Mouse (Mus musculus) intestine, postnatal 0 days (tissue): ENCODE data around the gene Degs2. TPM values are rescaled to one million over a fixed set of nuclear protein-coding genes. Genes with fewer than 3 reads are reported as not detected.

Experiments used
- ATAC-seq: fragments of 200-750 bp; cut with Nextera tagmentation; 2 replicates; pipeline ENCODE4 v1.8.0; 2017; ENCODE audit warnings: mild to moderate bottlenecking, moderate TSS enrichment, moderate library complexity
- H3K27ac ChIP-seq: fragments of 300-500 bp; sonication (generic); 2 replicates; pipeline ENCODE4 v1.5.1; 2014; ENCODE audit warnings: mild to moderate bottlenecking, low read depth, low read length, moderate library complexity
- H3K27me3 ChIP-seq: fragments of 300-500 bp; sonication (generic); replicated peaks from 2 replicates; pipeline ENCODE4 v1.6.1; 2014; ENCODE audit warnings: low read length, mixed read lengths; ENCODE audit not compliant: control insufficient read depth, insufficient read depth
- H3K36me3 ChIP-seq: fragments of 300-500 bp; sonication (generic); 2 replicates; pipeline ENCODE4 v1.6.1; 2014; ENCODE audit warnings: mild to moderate bottlenecking, moderate library complexity; ENCODE audit not compliant: control insufficient read depth, insufficient read depth
- H3K4me1 ChIP-seq: fragments of 300-500 bp; sonication (generic); replicated peaks from 2 replicates; pipeline ENCODE4 v1.6.1; 2014; ENCODE audit warnings: antibody characterized with exemption, low read length, mixed read lengths; ENCODE audit not compliant: control insufficient read depth, insufficient read depth
- H3K4me2 ChIP-seq: fragments of 300-500 bp; sonication (generic); replicated peaks from 2 replicates; pipeline ENCODE4 v1.6.1; 2014; ENCODE audit warnings: low read depth, mild to moderate bottlenecking, moderate library complexity
- H3K4me3 ChIP-seq: fragments of 300-500 bp; sonication (generic); 2 replicates; pipeline ENCODE4 v1.5.1; 2014; ENCODE audit warnings: low read depth, low read length
- H3K9ac ChIP-seq: fragments of 300-500 bp; sonication (generic); 2 replicates; pipeline ENCODE4 v1.6.1; 2014; ENCODE audit warnings: mild to moderate bottlenecking, low read depth, low read length
- H3K9me3 ChIP-seq: fragments of 300-500 bp; sonication (generic); 2 replicates; pipeline ENCODE4 v1.6.1; 2016; ENCODE audit warnings: mixed run types; ENCODE audit not compliant: control insufficient read depth
- CTCF ChIP-seq: sonication (generic); IDR thresholded peaks from 2 replicates; pipeline ENCODE4 v1.5.1; 2016; ENCODE audit warnings: low read depth, mild to moderate bottlenecking, control low read depth, antibody characterized with exemption, moderate library complexity
- WGBS: fragments of 180-500 bp; shearing (Covaris S2); extraction: QIAGEN DNeasy Blood & Tissue Kit; methylation state at CpG from one replicate; pipeline ENCODE4 v1.1.7; 2014; 5-methylcytosine and 5-hydroxymethylcytosine counted together
- polyA plus RNA-seq: library from polyadenylated mRNA; unstranded; fragments of >200 nt; fragmentation: Nextera tagmentation; extraction: Ambion mirVana; gene quantifications from 2 replicates; pipeline ENCODE4 v1.2.1, GENCODE M21; 2015

Degs2 gene
- polyA plus RNA-seq, 1 experiment from 2014 or later = 273 TPM

DNA sequence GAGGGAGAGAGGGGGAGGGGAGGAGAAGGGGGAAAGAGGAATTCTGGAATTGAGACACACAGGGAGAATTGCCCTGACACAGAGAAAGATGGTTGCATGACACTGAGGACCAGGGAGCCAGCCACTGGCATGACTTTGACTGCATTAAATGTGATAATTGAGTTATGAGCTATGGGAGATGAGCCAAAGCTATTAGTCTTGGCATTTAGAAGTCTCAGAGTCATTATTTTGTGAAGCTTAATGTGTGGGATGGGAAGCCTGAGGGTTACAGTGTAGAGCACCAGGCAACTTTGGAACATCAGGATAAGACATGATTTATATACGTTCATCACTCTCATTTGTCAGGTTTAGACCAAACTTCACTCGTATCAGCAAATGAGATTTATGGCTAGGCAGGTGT lies 39.4 kb upstream of the Degs2 start:
- no peaks in the 10 kb centered on the region for H3K36me3 ChIP-seq
- ATAC-seq = no peak

DNA sequence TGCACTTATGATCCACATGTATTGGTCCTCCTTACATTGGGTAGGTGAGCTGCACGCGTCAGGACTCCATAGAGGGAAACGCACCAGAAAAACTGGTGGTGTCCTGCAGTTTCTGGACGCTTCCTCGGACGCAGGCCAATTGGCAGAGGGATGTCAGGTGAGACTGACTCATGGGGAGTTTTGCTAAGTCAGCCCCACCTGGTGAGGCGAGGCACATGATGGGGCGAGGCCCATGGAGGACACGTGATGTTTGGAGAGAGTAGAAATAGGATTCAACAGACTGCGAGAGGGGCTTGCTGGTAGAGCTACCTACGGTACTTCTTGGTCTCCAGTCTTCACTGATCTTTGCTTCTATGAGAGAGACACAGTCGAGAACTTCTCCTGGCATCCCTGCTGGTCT lies 36.6 kb upstream of the Degs2 start:
- Histone ChIP-seq H3K4me1 (no peaks in the 10 kb centered on the region), H3K4me2 (no peak overlapping the region), H3K9ac (no peak overlapping the region), H3K4me3 (no peak overlapping the region), H3K36me3 (no peaks in the 10 kb centered on the region), H3K27ac (no peak overlapping the region), H3K9me3 (no peaks in the 10 kb centered on the region), H3K27me3 (no peaks in the 10 kb centered on the region)
- no peak for ATAC-seq
- TF ChIP-seq CTCF = no peak
- 83% methylated on average over 12 of the region's 12 CpGs for WGBS

More for the DNA sequence above, 39.4 kb upstream of the Degs2 start:
- no peaks in the 10 kb centered on the region for H3K4me1 ChIP-seq
- H3K9me3 ChIP-seq = no peaks in the 10 kb centered on the region
- 32% methylated on average over 2 of the region's 2 CpGs for WGBS
- TF ChIP-seq CTCF = no peak
- no peak overlapping the region for H3K9ac ChIP-seq
- no peak overlapping the region for H3K27ac ChIP-seq
- H3K4me2 ChIP-seq = no peak overlapping the region
- no peak overlapping the region for H3K4me3 ChIP-seq
- H3K27me3 ChIP-seq = no peaks in the 10 kb centered on the region

DNA sequence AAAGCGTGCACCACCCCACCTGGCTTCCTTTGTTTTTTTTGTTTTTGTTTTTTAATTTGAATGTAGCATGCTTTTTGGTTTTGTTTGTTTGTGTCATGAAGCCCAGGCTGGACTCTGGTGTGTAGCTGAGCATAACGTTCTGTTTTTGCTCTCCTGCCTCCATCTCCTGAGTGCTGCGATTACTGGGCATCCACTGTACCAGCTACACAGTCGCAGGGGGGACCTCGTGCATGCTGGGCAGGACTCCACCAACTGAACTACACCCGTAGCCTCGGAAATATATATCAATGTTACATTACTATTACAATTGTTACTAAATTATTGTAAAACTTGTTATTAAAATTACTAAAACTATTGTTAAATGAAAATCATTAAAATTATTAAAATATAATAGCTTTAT lies 35.7 kb upstream of the Degs2 start:
- Histone ChIP-seq H3K4me2 (no peak overlapping the region), H3K4me1 (no peaks in the 10 kb centered on the region), H3K4me3 (no peak overlapping the region), H3K27me3 (no peaks in the 10 kb centered on the region), H3K36me3 (no peaks in the 10 kb centered on the region), H3K9me3 (no peaks in the 10 kb centered on the region), H3K9ac (no peak overlapping the region), H3K27ac (no peak overlapping the region)
- no peak for TF ChIP-seq CTCF
- 94% methylated on average over 7 of the region's 7 CpGs for WGBS
- ATAC-seq = no peak

DNA sequence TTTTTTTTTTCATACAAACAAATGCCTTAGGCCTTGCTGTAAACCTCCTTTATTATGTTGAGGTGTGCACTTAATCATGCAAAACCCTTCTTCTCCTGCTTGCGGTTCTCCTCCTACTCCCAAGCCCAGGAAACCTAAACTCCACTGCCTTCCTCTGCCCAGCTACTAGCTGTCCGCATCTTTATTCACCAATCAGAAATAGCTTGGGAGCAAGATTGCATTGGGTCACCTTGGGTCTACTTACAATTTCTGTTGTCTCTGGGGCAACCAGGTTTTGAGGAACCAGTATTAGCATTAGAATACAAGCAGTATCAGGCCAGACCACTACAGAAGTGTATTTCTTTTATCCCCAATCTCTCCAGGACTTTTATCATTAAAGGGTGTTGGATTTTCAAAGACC lies 32.3 kb upstream of the Degs2 start:
- no peaks in the 10 kb centered on the region for H3K36me3 ChIP-seq
- TF ChIP-seq CTCF = no peak
- no peaks in the 10 kb centered on the region for H3K4me1 ChIP-seq
- H3K27me3 ChIP-seq = no peaks in the 10 kb centered on the region
- no peak overlapping the region for H3K4me3 ChIP-seq
- no peak overlapping the region for H3K27ac ChIP-seq
- H3K9ac ChIP-seq = no peak overlapping the region
- no peak overlapping the region for H3K4me2 ChIP-seq
- no peaks in the 10 kb centered on the region for H3K9me3 ChIP-seq
- no peak for ATAC-seq
- WGBS = 89% methylated on average over 2 of the region's 2 CpGs

DNA sequence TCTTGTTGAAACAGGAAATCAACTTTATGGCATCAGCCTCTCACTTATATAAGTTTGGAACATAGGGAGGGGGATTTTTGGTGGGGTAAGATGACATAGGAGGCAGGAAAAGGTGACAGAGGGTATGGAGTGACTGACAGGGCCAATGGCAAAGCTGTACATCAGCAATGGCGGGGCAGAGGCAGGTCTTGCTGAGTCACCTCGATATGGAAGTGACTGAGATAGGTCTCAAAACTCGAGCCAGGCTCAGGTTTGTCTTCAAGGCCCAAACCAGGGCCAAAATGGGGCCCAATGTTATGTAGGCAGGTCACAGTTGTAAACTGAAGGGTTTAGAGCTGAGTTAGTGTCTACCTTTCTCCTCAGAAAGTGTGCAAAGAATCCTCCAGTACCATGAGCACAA lies 21.7 kb upstream of the Degs2 start:
- no peak overlapping the region for H3K4me2 ChIP-seq
- no peak for ATAC-seq
- no peaks in the 10 kb centered on the region for H3K36me3 ChIP-seq
- H3K4me1 ChIP-seq = no peaks in the 10 kb centered on the region
- WGBS = 77% methylated on average over 3 of the region's 3 CpGs
- no peak overlapping the region for H3K27ac ChIP-seq
- no peaks in the 10 kb centered on the region for H3K9me3 ChIP-seq
- no peak overlapping the region for H3K4me3 ChIP-seq
- no peaks in the 10 kb centered on the region for H3K27me3 ChIP-seq
- no peak for TF ChIP-seq CTCF
- H3K9ac ChIP-seq = no peak overlapping the region

DNA sequence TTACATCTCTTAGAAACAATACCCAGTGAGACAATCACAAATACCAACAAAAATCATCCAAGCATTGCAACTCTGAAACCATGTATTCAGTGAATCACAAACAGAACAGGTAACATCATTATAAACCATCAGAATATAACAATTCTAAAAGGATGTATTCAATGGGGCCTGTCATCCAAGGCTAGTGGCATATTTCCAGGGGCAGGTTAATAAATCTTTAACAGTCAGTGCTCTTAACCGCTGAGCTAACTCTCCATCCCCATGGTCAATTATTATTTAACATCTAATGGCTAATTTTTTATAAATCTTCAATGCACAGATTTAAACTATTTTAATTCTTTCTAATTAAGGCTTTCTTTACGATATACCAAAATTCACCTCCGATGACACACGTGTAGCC lies 20.3 kb upstream of the Degs2 start:
- no peak overlapping the region for H3K4me2 ChIP-seq
- ATAC-seq = no peak
- 94% methylated on average over 4 of the region's 4 CpGs for WGBS
- no peak for TF ChIP-seq CTCF
- H3K36me3 ChIP-seq = no peaks in the 10 kb centered on the region
- H3K9me3 ChIP-seq = no peaks in the 10 kb centered on the region
- no peaks in the 10 kb centered on the region for H3K4me1 ChIP-seq
- H3K9ac ChIP-seq = no peak overlapping the region
- H3K27ac ChIP-seq = no peak overlapping the region
- H3K27me3 ChIP-seq = no peaks in the 10 kb centered on the region
- H3K4me3 ChIP-seq = no peak overlapping the region

DNA sequence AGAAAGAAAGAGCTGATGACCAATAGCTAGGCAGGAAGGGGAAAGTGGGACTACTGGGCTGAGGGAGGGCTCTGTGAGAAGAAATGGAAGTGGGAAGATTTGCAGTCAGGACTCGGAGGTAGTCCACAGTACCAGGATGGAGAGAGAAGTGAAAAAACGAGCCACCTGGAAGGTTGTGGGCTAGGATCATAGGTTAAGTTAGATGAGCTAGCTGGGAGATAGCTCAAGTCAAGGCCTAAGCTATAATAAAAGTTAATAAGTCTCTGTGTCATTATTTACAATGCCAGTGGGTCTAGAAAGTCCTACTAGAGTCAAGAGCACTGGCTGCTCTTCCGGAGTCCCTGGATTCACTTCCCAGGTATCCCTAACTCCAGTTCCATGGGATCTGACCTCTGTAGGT lies 16.4 kb upstream of the Degs2 start:
- Histone ChIP-seq H3K4me2 (no peak overlapping the region), H3K4me3 (no peak overlapping the region), H3K36me3 (no peaks in the 10 kb centered on the region), H3K9me3 (no peaks in the 10 kb centered on the region), H3K9ac (no peak overlapping the region), H3K27me3 (no peaks in the 10 kb centered on the region), H3K27ac (no peak overlapping the region), H3K4me1 (no peaks in the 10 kb centered on the region)
- WGBS = 39% methylated on average over 3 of the region's 3 CpGs
- ATAC-seq = no peak
- TF ChIP-seq CTCF = no peak
